Mouse (Mus musculus) right cerebral cortex, postnatal 36 days (tissue): ENCODE data around the gene Smoc2.

Source experiments
- DNase-seq, 2 experiments: peaks; one replicate each; pipeline ENCODE4 v3.0.0; 2022; ENCODE audit warnings: low spot score in 2 of 2, mixed read lengths in 1 of 2

The Smoc2 gene

DNA sequence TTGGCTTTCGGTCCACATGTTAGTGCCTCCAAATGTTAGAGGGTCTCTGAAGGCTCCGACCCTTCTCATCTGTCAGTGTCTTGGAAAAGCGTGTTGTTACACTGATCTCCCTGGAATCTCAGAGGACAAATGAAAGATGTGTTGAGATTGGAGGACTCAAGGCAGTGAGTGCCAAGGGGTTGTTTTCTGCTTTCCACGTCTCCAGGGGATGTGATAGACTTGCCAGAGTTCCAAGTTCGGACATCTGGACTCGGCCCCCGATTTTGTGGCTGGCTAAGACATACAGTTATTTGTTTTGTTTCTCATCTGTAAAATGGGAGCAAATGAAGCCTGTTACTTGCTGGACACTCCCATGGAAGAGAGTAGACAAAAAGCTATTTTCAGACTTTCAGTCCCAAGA lies 2.0 kb upstream of the Smoc2 start:
- DNase-seq: no peak

DNA sequence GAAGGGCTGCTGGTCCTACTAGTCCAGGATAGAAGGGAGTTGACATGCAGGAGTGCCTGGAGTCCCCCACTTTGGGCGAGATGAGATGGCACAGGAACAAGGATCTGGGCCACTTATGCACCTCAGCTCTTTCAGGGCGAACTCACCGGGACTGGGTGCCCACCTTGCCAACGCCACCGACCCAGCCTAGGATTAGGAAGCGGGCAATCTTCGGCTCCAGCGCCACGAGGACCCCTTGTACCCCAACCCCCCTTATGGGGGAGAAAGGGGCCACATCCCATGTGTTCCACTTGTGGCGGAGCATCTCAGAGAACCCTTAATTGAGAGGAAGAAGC lies 627 bp downstream of the Smoc2 start:
- no peak for DNase-seq

DNA sequence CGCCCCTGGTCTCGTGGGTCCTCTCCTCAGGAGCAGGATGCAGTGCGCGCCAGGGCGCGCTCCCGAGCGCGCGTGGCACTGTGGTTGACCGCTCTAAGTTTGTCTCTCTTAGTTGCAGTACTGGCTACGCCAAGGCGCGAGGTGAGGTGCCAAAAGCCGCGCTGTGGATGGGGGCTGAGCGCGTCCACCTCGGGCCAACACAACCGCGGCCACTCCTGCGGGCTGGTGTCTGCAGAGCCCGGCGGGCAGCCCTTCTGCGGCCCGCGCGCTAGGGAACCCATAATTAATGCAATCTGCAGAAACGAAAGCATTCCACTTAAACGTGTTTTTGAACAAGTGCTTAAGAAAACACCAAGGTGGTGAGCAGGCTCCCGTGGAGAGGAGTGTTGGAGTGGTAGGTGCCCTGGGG lies 1.1 kb downstream of the Smoc2 start:
- no peak for DNase-seq

DNA sequence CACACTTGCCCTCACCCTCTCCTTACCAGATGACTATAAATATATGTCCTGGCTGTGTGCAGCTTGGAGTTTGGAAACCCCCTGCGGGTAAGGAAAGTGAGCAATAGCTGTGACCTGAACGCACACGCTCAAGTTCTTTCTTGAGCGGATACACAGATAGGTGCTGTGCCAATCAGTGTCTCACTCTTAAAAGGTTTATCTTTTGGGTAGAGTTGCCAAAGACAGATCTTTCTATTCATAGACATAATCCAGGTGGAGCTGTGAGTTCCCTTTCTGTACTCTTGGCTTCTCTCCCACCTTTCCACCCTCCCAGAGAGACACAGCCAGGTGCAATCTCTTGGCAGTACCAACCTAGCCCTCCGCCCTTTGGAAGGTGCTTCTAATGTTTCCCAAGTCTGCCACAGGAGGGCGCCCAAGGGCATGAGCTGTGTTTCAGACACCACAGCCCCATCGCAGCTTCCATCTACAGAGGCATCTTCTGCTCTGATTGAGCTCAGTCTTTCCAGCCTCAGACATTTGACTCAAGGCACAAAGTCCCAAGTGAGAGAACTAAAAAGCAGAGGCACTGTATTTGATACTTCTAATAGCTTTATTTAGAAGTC lies 8.8 kb downstream of the Smoc2 start:
- DNase-seq: peak; percentile 55 to 61

DNA sequence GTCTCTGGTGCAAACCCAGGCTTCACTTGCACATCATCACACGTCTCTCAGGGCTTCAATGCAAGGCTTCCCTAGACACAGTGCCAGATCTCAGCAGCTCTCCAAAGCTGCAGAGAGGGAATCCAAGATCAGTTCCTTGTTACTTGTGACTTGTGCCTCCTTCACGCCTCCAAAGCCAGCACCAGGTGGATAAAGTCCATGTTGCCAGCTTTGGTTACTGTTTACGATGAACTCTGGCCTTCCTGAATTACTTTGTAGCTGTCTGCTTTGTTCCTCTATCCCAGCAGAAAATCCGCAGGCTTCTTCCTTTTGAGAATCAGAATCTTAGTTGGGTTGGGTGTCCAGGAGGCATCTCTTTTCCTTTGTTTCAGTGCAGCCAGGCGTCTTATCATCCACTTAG lies 14.3 kb downstream of the Smoc2 start:
- DNase-seq: no peak

DNA sequence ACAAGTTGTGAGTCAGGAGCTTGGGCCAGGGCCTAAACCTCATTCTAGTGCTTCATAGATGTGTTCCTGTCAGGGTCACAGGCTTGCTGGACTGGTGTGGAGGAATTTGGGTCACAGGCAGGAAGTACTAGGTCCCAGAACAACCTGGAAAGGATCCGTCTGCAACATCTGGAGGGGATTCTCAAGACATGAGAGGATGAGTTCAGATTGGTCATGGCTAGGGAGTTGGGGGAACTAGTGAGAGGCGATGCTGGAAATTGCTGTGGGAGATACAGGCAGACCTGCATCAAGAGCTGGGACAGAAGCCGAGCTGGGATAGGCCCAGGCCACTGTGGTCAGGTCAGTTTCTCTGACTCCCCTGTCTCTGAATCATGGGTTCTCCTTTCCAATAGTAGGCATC lies 15.8 kb downstream of the Smoc2 start:
- no peak for DNase-seq

DNA sequence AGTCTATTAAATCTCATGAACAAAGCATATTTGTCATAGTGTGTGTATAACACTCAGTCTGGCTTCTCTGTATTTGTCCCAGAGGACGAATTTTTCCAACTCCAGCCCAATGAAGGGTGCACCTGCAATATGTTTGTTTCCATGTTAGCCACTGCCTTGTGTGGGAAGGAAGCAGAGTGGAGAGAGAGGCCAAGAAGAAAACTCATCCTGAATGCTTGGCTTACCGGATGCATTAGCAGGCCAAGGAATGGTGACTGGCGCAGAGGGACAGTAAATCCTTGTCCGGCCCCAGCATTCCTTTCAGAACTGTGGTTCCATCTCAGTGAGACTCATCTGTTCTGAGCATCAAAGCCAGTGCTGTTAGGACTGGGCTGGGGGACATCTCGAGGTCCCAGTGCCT lies 21.1 kb downstream of the Smoc2 start:
- no peak for DNase-seq

DNA sequence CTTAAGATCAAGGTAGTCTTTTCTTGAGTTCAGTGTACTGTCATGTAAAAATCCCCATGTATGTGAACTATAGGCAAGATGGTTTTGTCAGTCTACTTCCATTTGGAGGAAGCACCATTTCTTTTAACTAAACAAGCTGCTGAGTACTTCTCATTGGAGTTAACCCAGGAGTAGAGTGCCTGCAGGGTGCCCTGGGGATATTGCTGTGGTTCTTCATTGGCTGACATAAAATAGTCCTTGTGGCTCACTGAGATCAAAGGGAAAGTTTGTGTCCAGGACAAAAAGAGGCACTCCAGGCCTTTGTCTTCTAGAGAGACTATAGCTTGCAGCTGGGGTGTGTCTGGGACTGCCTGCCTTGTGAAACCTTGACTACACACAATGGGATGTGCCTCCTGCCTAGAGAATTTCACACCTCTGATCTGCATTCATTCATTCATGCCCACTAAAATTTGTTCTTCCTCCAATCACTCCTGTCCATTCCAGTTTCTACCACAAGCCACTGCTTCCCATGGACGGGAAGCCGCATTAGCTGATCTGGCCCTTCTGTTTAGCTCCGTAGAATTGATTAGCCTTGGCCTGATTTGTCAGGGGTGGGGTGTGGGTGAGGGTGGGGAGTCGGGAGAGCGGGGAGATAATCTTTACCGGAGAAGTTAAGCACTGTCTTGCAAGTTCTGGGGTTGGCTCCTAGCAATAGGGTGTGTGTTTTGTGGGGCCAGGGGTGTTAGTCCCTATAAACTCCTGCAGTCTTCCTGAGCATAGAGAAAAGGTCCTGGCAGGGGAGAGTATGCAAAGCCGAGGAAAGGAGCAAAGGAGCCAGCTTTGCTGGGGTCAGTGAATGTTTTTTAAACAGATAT lies 22.4 kb downstream of the Smoc2 start:
- DNase-seq: no peak

DNA sequence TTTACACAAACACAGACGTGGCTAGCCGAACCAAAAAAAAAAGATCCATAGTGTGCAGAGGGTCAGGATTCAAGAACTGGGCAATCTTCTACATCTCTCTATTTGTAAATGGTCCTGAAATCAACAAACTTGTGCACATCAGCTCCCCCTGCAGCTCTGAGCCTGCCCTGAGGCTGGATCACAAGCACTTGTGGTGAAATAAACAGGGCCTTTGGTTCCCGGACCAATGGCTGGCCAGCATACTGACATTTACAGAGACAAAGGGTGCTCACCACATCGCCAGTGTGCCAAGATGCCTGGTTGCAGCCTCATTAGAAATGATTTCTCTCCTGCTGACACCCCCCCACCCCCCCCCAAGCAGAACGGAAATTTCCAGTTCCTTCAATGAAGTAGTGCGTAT lies 23.1 kb downstream of the Smoc2 start:
- DNase-seq: no peak

DNA sequence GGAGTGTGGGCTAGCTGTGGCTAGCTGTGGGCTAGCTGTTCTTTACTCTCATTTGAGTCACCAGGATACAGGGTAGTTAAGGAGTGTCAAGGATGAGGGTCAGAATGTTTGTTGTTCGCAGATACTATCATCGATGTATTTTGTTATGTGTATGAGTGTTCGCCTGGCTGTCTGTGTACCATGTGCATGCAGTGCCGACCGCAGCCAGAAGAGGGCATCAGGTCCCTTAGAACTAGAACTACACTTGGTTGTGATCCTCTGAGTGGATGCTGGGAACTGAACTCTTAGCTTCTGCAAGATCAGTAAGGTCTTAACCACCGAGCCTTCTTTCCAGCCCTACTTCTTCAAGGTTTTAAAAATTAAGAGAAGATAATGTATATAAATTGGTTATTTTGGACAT lies 24.4 kb downstream of the Smoc2 start:
- DNase-seq: no peak

DNA sequence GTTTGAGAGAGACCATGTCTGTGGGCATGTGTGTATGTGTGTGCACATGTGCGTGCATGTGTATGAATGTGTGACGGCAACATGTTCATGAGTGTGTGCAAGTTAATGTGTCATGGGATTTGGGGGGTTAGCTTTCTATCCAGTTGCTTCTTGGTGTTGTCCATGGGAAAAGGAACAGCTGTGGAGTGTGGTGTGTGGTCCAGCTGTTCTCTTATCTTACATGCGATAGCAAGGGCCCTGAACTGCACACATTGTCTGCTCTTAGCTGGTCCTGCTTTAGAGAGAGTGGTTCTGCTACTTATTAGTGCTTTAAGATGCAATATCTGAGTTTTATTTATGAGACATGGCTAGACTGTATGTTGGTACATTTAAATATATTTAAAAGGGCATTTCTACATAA lies 30.6 kb downstream of the Smoc2 start:
- DNase-seq: no peak

DNA sequence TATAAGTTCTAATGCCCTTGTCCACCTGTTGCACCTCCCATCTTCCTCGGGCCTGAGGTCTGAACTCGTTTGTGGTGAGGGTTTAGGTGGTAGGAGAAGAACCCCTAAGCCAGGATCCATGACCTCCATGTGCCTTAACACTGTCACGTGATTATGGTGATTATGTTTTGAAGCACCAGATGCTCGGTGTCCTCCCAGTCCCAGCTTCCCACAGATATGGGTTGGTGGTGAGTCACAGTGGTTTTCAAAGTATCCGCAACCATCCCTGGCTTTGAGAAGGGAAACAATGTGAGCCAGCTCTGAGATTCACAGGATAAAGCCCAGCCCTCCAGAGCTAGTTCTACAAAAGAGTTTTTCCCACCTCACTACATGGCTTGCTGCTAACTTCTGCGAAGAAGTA lies 33.1 kb downstream of the Smoc2 start:
- DNase-seq: peak in 1 of 2 experiments; percentile 14

DNA sequence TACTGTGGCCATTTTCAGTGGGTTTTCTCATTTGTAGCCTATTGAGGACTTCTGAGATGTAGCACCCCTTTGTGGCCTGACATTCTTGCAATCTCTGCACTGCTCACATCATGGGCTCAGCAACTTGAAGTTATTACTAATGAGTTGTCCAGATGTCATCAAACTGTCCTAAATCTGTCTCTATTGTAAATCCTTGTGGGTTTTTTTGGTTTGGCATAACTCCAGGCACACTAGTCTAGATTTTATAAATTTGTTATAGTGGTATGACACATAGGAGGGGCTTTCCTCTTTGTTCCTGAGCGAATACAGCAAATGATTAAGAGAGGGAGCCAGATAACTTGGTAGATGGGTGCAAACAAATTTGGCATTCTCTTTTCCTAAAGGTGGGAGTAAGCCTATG lies 35.0 kb downstream of the Smoc2 start:
- DNase-seq: no peak

DNA sequence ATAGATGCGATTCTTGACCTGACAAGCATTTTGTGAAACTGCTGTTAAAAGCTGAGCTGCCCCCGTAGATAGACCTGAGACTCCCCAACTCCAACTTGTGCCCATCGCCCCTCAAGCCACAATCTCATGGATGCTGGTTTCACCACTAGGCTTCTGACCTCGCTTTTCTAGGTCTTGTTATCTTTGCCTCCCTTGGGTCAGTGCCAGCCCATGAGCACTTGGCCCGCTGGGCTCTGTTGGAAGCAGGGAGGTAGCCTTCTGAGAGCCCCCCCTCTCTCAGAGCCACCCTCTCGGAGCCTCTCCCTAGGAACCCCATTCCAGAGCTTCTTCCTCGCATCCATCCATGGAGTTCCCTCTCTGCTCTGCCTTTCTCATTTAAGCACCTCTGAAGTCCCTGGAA lies 37.2 kb downstream of the Smoc2 start:
- DNase-seq: no peak

DNA sequence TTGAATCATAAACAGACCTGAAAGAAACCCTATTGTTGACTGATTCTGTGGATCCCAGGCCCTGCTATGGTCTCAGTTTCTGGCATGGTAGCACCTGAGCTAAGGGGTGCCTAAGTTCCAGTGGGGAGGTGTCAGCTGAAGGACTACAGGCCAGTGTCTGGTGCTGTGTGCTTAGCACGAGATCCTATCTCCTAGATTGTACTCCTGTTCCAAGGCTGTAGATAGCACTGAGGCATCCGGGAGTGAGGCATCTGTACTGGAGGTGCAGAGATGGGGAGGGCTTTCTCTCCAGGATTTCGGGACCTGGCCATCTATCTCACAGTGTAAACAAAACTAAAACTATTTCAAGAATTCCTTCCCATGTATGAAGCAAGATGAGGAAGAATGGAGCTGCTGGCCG lies 38.1 kb downstream of the Smoc2 start:
- no peak for DNase-seq

DNA sequence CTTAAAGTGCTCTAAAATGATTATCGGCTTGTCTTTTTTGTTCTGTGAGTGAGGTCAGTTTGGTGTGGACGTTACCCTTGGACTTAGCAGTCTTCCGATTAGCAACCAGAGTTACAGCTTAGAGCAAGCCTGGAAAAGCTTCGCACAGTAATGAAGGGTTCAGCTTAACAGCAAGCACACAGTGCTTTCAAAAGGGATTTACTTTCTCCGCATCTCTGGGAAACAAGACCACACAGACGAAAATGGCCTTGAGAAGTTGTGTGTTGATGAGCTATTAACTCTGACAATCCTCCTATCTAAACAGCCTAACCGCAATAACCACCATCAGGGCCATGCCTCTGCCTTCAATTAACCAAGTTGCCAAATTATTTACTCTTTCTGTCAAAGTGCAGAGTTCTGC lies 46.9 kb downstream of the Smoc2 start:
- DNase-seq: no peak

DNA sequence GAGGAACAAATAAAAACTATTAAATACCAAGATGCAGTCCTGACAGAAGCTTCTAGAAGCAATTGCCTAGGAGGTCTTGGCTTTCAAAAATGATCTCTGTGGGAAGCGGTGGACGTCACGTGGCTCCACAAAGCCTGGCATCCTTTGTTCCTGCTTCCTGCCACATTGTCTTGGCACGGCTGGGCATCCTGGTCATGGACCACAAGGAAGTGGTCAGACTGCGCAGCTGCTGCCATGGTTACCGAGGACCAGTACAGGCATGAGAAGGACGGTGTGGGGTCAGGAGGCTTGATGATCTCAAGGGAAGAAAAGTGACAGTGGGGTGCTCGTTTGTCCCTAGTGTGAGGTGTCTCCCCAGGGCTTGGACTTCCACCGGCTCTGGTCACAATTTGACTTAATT lies 48.7 kb downstream of the Smoc2 start:
- no peak for DNase-seq

DNA sequence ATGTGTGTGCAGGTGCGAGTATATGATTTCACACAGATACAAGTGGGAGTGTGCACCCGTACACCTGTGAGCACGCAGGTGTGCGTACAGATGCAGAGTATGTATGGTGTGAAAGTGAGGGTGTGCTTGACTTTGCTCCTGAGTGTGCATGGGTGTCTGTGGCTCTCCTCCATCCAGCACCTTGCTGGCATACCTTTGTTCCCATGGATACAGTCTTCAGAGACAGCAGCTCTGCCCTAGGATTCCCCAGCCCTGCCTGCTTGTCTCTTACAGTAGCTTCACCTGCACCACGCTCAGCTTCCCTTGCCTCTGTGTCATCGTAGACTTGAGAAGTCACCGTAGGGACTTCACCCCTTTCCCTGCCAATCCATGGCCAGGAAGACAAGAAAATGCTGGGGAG lies 51.2 kb downstream of the Smoc2 start:
- DNase-seq: no peak

DNA sequence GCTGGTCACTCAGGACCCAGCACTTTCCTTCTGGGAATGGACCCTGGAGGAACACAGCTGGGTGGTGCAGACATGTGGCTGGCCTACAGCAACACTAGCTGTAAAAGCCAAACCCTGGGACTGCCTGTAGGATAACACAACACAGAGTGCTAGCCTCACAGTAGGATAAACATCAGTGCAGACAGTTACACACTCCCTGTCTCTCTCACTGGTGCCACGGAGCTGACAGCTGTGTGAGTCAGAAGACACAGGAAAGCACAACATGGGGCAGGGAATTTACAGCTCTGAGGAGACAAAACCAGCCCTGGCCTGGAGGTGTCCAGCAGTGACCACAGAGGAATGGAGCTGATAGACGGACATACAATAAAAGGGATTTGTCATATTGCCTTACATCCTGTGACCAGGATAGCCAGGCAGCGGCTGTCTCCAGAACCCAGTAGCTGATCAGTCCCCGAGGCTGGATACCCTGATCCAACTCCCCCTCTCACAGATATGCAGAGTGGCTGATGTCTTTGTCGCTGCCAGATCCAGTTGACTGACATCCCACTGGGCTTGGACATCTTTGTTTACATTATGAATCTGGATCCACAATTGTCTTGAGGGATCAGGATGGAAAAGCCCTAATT lies 60.7 kb downstream of the Smoc2 start:
- no peak for DNase-seq

DNA sequence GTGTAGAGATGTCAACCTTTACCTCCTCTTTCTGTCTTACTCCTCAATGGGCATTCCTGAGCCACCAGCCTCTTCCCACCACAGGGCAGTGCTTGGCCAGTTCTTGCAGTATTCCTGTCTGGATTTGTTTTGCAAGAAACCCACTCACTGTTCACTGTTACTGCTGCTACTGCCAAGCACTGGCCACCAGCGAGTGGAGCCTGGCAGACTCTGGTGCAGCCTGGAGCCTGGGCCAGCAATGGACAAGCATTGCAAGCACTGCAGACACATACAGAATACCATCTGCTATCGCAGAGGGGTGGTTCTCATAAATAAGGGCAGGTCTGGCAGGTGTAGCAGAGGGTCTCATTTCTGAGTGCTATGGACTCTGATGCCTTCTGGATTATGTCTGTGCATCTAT lies 61.4 kb downstream of the Smoc2 start:
- DNase-seq: no peak

DNA sequence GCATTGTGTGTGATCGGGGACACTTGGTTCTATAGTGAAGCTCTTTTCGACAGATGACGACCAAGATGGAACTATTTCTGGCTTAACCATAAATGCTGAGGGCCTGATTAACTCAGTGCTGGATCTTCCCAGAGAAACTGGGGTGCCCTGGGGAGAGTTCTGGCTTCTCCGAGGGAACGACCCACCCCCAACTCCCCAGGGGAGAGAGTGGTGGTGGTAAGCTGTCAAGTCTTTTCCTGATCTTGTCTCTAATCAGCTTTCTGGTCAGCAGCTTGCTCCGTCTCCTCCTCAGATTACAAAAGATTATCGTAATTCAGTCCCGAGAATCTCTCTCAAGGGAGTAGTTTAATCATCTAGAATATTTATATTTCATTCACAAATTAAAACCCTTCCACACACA lies 63.2 kb downstream of the Smoc2 start:
- no peak for DNase-seq

DNA sequence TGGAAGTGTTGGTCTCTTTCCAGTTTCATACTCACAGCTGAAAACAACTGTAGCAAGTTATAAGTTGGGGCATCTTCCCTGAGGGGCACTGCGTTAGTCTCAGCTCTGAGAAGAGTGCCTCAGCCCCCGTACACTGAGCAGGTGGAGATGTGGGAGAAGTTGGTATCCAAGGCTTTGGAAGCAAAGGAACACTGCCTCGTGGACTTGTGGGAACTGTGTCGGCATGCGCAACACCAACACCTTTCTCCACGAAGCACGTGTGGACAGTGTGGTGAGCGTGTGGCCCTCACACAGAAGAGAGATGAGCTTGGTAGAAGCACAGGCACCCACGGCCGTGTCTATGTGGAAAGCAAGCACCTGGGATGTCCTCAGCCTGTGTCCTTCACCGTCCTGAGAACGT lies 64.1 kb downstream of the Smoc2 start:
- no peak for DNase-seq

DNA sequence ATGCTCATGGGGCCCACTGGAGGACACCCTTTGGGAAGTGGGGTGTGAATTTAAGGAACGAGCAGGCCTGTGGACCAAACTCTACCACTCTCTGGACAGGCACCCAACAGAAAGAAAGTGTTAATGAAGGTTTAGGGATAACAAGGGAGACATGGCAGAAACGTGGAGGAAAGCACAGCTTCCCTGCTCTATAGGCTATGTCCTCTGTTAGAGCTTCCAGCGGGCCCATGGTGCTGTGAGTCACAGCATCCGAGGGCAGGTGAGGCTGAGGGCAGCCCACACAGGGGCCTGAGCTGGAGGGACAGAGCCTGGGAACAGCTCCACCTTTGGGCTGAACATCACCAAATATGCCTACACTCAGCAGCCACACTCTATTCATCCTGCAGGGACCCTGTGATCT lies 66.2 kb downstream of the Smoc2 start:
- DNase-seq: no peak
